Mouse (Mus musculus) kidney, postnatal 14 days (tissue): ENCODE data around the gene Tpm3.
A peak's percentile ranks its signal among the peaks of the same experiment; 100 is the strongest.

Experiments
- DNase-seq: peaks from one replicate; pipeline ENCODE4 v3.0.0; 2022; ENCODE audit warnings: mixed read lengths

Tpm3 gene

GRCm38 (mm10) chr3:90072294-90072693 lies at the start of gene Tpm3:
Gene Tpm3 (plus strand): TSS chr3:90072649.
- no peak for DNase-seq

- no peak for DNase-seq
Observed at GRCm38 (mm10) chr3:90034653-90035052, 37.8 kb upstream of the Tpm3 start.

- no peak for DNase-seq
Observed at GRCm38 (mm10) chr3:90036263-90036662, 36.2 kb upstream of the Tpm3 start.

GRCm38 (mm10) chr3:90049691-90050090 lies 22.8 kb upstream of the Tpm3 start:
- no peak for DNase-seq

- peak; percentile 68 for DNase-seq
Observed at GRCm38 (mm10) chr3:90051441-90052350, 20.8 kb upstream of the Tpm3 start, which contains the start of gene 4933434E20Rik. Gene 4933434E20Rik (plus strand): TSS chr3:90051636.

GRCm38 (mm10) chr3:90052351-90053241 lies 19.9 kb upstream of the Tpm3 start, which contains the start of gene Ubap2l:
Gene Ubap2l (minus strand): TSS chr3:90052628.
- peak; percentile 98 for DNase-seq

- DNase-seq, result no peak
Observed at GRCm38 (mm10) chr3:90061549-90061948, 10.9 kb upstream of the Tpm3 start.

GRCm38 (mm10) chr3:90062539-90062938 lies 9.9 kb upstream of the Tpm3 start:
- no peak for DNase-seq

- DNase-seq, result no peak
Observed at GRCm38 (mm10) chr3:90064383-90064782, 8.1 kb upstream of the Tpm3 start.

GRCm38 (mm10) chr3:90065553-90065952 lies 6.9 kb upstream of the Tpm3 start:
- DNase-seq, result peak; percentile 57

- no peak for DNase-seq
Observed at GRCm38 (mm10) chr3:90067851-90068250, 4.6 kb upstream of the Tpm3 start.

GRCm38 (mm10) chr3:90069688-90070087 lies 2.8 kb upstream of the Tpm3 start:
- DNase-seq, result no peak

- DNase-seq, result peak; percentile 88
Observed at GRCm38 (mm10) chr3:90076921-90077716, 4.7 kb downstream of the Tpm3 start.

GRCm38 (mm10) chr3:90078224-90078623 lies 5.8 kb downstream of the Tpm3 start:
- DNase-seq, result no peak

GRCm38 (mm10) chr3:90079133-90079762 lies 6.8 kb downstream of the Tpm3 start:
- peak; percentile 97 for DNase-seq

GRCm38 (mm10) chr3:90079763-90080497 lies 7.5 kb downstream of the Tpm3 start:
- DNase-seq, result peak; percentile 84

GRCm38 (mm10) chr3:90080498-90080863 lies 8.0 kb downstream of the Tpm3 start:
- DNase-seq, result no peak

GRCm38 (mm10) chr3:90081365-90082240 lies 9.2 kb downstream of the Tpm3 start:
- peak; percentile 54 for DNase-seq

GRCm38 (mm10) chr3:90083034-90083433 lies 10.6 kb downstream of the Tpm3 start:
- DNase-seq, result peak; percentile 41

GRCm38 (mm10) chr3:90083698-90084324 lies 11.4 kb downstream of the Tpm3 start:
- DNase-seq, result no peak
